Mouse (Mus musculus): ENCODE results near the gene Setdb2.

Gene Setdb2

GRCm38 (mm10) chr14:59370348-59371068, 70.2 kb downstream of the Setdb2 start:
- DNase-seq (ENCODE audit: low read depth, low spot score) = no peak

- no peak for DNase-seq (ENCODE audit: low read depth, low spot score)
These were observed 74.1 kb downstream of the Setdb2 start for GRCm38 (mm10) chr14:59366386-59367105.

- peak; percentile 33 for DNase-seq (ENCODE audit: low read depth, low spot score)
These were observed 75.4 kb downstream of the Setdb2 start, which contains the start of gene Phf11d for GRCm38 (mm10) chr14:59365244-59365644. Gene Phf11d, minus strand, starts transcription at chr14:59365470.
